Mouse (Mus musculus) neural tube, embryonic 14.5 days (tissue): ENCODE measurements around the gene Klhl12. TPM values are rescaled to one million over a fixed set of nuclear protein-coding genes. Genes with fewer than 3 reads are reported as not detected.
"Not testable (repeated sequence)": the region's sequence is repeated elsewhere in the genome, so short reads cannot be mapped to it uniquely, and the experiment has no call there.

ENCODE experiments used
- ATAC-seq: fragments of 200-750 bp; cut with Nextera tagmentation; 2 replicates; pipeline ENCODE4 v1.8.0; 2017; ENCODE audit warnings: low read depth, mild to moderate bottlenecking, moderate TSS enrichment, moderate library complexity
- H3K27ac ChIP-seq: fragments of 300-500 bp; sonication (generic); 2 replicates; pipeline ENCODE4 v1.5.1; 2014; ENCODE audit warnings: low read depth, mild to moderate bottlenecking, control low read depth, low read length, moderate library complexity, mixed read lengths
- H3K27me3 ChIP-seq: fragments of 300-500 bp; sonication (generic); 2 replicates; pipeline ENCODE4 v1.6.1; 2014; ENCODE audit warnings: low read length; ENCODE audit not compliant: control insufficient read depth, insufficient read depth
- H3K36me3 ChIP-seq: fragments of 300-500 bp; sonication (generic); 2 replicates; pipeline ENCODE4 v1.6.1; 2014; ENCODE audit warnings: low read length, mixed read lengths; ENCODE audit not compliant: control insufficient read depth, insufficient read depth
- H3K4me1 ChIP-seq: fragments of 300-500 bp; sonication (generic); 2 replicates; pipeline ENCODE4 v1.6.1; 2014; ENCODE audit warnings: low read length; ENCODE audit not compliant: control insufficient read depth, insufficient read depth
- H3K4me2 ChIP-seq: fragments of 300-500 bp; sonication (generic); 2 replicates; pipeline ENCODE4 v1.6.1; 2014; ENCODE audit warnings: mild to moderate bottlenecking, low read depth, low read length, control low read depth
- H3K4me3 ChIP-seq: fragments of 300-500 bp; sonication (generic); 2 replicates; pipeline ENCODE4 v1.5.1; 2014; ENCODE audit warnings: low read depth, low read length, control low read depth, mixed read lengths
- H3K9ac ChIP-seq: fragments of 300-500 bp; sonication (generic); replicated peaks from 2 replicates; pipeline ENCODE4 v1.6.1; 2014; ENCODE audit warnings: low read depth, mild to moderate bottlenecking, control low read depth, low read length, mixed read lengths
- H3K9me3 ChIP-seq: fragments of 300-500 bp; sonication (generic); 2 replicates; pipeline ENCODE4 v1.6.1; 2016; ENCODE audit warnings: low read length; ENCODE audit not compliant: control insufficient read depth
- WGBS: fragments of 180-500 bp; shearing (Covaris S2); extraction: QIAGEN DNeasy Blood & Tissue Kit; methylation state at CpG from one replicate; pipeline ENCODE4 v1.1.7; 2014; 5-methylcytosine and 5-hydroxymethylcytosine counted together
- polyA plus RNA-seq: library from polyadenylated mRNA; unstranded; fragments of >200 nt; fragmentation: Nextera tagmentation; extraction: Ambion mirVana; gene quantifications from 2 replicates; pipeline ENCODE4 v1.2.1, GENCODE M21; 2014

Klhl12 gene
- polyA plus RNA-seq, 1 experiment from 2014 or later = 29.0 TPM

- H3K36me3 ChIP-seq = no peaks in the 10 kb centered on the region
- ATAC-seq = no peak
- H3K9ac ChIP-seq = no peak overlapping the region
- H3K4me3 ChIP-seq = no peak overlapping the region
- no peak overlapping the region for H3K4me2 ChIP-seq
- H3K27ac ChIP-seq = no peak overlapping the region
- H3K4me1 ChIP-seq = no peaks in the 10 kb centered on the region
- no peaks in the 10 kb centered on the region for H3K9me3 ChIP-seq
- 96% methylated on average over 3 of the region's 3 CpGs for WGBS
- no peaks in the 10 kb centered on the region for H3K27me3 ChIP-seq
Observed at GRCm38 (mm10) chr1:134442394-134442793, 12.9 kb upstream of the Klhl12 start.

- not testable (repeated sequence) for H3K4me2 ChIP-seq, H3K4me3 ChIP-seq, H3K9ac ChIP-seq, H3K4me1 ChIP-seq, H3K27me3 ChIP-seq, H3K27ac ChIP-seq, H3K9me3 ChIP-seq, H3K36me3 ChIP-seq, ATAC-seq
- WGBS = 81% methylated on average over 1 of the region's 1 CpGs
Observed at GRCm38 (mm10) chr1:134443288-134443687, 12.0 kb upstream of the Klhl12 start.

DNA sequence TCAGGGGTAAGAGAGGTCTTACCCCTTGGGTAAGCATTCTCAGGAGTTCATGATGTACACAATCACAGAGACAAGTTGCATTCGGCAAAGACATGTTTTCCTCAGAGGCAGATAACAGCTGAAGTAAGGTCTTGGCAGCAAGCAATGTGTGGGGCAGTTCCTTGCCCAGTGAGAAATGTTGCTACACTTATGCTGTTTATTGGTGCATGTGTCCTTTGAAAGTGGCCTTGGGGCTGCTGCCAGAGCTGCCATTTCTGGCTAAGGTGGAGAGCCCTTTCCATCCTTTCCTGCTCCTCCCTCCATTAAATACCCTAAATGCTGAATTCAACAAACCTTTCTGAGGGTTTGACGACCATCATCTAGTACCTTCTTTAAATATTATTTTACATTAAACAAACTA is 9.9 kb upstream of the Klhl12 start:
- 96% methylated on average over 2 of the region's 2 CpGs for WGBS
- Histone ChIP-seq H3K4me1 (no peaks in the 10 kb centered on the region), H3K4me3 (no peak overlapping the region), H3K36me3 (no peaks in the 10 kb centered on the region), H3K27ac (no peak overlapping the region), H3K27me3 (no peaks in the 10 kb centered on the region), H3K9me3 (no peaks in the 10 kb centered on the region), H3K4me2 (no peak overlapping the region), H3K9ac (no peak overlapping the region)
- no peak for ATAC-seq

DNA sequence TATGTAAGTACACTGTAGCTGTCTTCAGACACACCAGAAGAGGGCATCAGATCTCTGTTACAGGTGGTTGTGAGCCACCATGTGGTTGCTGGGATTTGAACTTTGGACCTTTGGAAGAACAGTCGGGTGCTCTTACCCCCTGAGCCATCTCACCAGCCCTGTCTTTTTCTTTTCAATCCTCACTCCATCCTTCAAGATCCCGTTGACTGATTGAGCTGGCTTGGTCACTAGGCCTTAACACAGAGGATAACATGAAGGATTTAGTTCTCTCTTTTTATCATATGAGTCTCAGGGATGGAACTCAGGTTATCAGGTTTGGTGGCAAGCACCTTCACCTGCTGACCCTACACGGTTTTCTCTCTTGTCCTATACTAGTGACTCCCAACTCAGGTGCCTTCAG is 6.8 kb upstream of the Klhl12 start:
- H3K27ac ChIP-seq, H3K9me3 ChIP-seq, H3K9ac ChIP-seq, H3K27me3 ChIP-seq, ATAC-seq, H3K36me3 ChIP-seq, H3K4me1 ChIP-seq, H3K4me2 ChIP-seq, H3K4me3 ChIP-seq: not testable (repeated sequence)
- WGBS = 75% methylated on average over 3 of the region's 3 CpGs

- Histone ChIP-seq H3K4me1 (no peaks in the 10 kb centered on the region), H3K9ac (no peak overlapping the region), H3K27me3 (no peaks in the 10 kb centered on the region), H3K27ac (no peak overlapping the region), H3K4me3 (no peak overlapping the region), H3K4me2 (no peak overlapping the region), H3K9me3 (no peaks in the 10 kb centered on the region), H3K36me3 (no peaks in the 10 kb centered on the region)
- no peak for ATAC-seq
- 88% methylated on average over 4 of the region's 4 CpGs for WGBS
Observed at GRCm38 (mm10) chr1:134450201-134450600, 5.1 kb upstream of the Klhl12 start.

DNA sequence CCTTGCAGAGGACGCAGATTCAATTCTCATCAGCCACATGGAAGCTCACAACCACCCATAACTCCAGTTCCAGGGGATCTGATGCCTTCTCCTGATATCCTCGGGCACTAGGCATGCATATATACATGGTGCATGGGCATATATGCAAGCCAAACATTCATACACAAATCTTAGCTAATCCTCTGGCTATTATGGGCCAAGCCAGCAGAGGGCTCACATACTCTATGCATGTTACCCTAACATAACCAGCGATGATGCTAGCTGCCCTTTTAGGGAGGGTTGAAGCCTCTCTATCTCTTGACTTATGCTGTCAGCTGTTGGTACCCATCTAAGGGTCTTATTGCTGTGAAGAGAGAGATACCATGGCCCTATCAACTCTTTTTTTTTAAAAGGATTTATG is 4.3 kb upstream of the Klhl12 start:
- no peak for ATAC-seq
- Histone ChIP-seq H3K27me3 (no peaks in the 10 kb centered on the region), H3K9ac (no peak overlapping the region), H3K4me2 (no peak overlapping the region), H3K36me3 (no peaks in the 10 kb centered on the region), H3K27ac (no peak overlapping the region), H3K4me1 (peaks cover 1% of the 10 kb centered on the region), H3K4me3 (no peak overlapping the region), H3K9me3 (no peaks in the 10 kb centered on the region)
- 47% methylated on average over 3 of the region's 3 CpGs for WGBS

- Histone ChIP-seq H3K9me3 (no peaks in the 10 kb centered on the region), H3K27me3 (no peaks in the 10 kb centered on the region), H3K4me1 (peaks cover 5% of the 10 kb centered on the region), H3K4me3 (peak overlapping the region; percentile 95), H3K27ac (no peak overlapping the region), H3K4me2 (peak overlapping the region; percentile 52), H3K36me3 (0 out of 2 replicates have a peak, but pooled peaks cover 5% of the 10 kb centered on the region), H3K9ac (peak overlapping the region; percentile 89; the same call in 1 of the 2 replicates)
- 25% methylated on average over 5 of the region's 5 CpGs for WGBS
- no peak for ATAC-seq
Observed at GRCm38 (mm10) chr1:134456060-134456459, 729 bp downstream of the Klhl12 start.

- H3K9me3 ChIP-seq = no peaks in the 10 kb centered on the region
- no peak overlapping the region for H3K9ac ChIP-seq
- H3K27me3 ChIP-seq = no peaks in the 10 kb centered on the region
- H3K36me3 ChIP-seq = peaks cover 13% of the 10 kb centered on the region; the same call in 1 of the 2 replicates
- no peak overlapping the region for H3K4me3 ChIP-seq
- ATAC-seq = no peak
- no peak overlapping the region for H3K27ac ChIP-seq
- H3K4me1 ChIP-seq = peaks cover 5% of the 10 kb centered on the region
- WGBS = 91% methylated on average over 7 of the region's 7 CpGs
- no peak overlapping the region for H3K4me2 ChIP-seq
Observed at GRCm38 (mm10) chr1:134458139-134458727, 2.9 kb downstream of the Klhl12 start.

DNA sequence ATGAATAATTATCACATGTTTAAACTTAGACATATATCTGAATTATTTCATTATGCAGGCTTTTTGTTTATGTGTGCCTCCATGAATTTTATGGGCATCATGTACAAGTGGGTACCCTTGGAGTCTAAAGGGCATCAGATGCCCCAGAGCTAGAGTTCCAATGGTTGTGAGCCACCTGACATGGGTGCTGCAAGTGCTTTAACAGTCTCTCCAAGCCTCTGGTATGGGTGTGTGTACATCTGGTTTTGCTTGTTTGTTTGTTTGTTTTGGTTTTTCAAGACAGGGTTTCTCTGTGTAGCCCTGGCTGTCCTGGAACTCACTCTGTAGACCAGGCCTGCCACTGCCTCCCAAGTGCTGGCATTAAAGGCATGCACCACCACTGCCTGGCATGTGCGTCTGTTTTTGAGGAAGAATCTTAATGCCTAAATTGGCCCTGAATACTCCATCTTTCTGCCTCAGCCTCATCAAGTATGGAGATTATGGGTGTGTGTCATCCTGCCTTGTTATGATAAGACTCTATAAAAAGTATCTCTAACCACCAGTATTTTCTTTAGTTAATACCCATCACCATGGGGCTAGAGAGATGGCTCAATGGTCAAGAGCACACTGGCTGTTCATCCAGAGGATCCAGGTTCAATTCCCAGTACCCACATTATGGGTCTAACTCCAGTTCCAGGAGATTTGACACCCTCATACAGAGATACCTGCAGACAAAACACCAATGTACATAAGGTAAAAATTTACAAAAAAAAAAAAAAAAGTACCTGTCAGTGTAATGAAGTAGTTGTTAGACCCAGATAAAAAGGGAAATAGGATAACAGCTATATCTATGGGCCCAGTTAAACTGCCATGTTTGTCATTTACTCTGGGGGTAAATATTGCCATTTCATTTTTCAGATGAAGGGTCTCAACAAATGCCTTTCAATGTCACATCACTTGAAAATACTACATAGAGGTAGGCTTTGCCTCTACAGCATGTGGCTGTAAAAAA is 5.3 kb downstream of the Klhl12 start:
- ATAC-seq = no peak

More for the DNA sequence above, 5.3 kb downstream of the Klhl12 start:
- Histone ChIP-seq H3K4me2 (no peak overlapping the region), H3K4me1 (peaks cover 5% of the 10 kb centered on the region), H3K9ac (no peak overlapping the region), H3K4me3 (no peak overlapping the region), H3K27ac (no peak overlapping the region), H3K27me3 (no peaks in the 10 kb centered on the region), H3K36me3 (peaks cover 22% of the 10 kb centered on the region), H3K9me3 (no peaks in the 10 kb centered on the region)
- WGBS = 100% methylated on average over 1 of the region's 1 CpGs
